Mouse (Mus musculus) macrophage (primary cell): Measurements from ENCODE around the gene Slc16a4. TPM values are rescaled to one million over a fixed set of nuclear protein-coding genes. Genes with fewer than 3 reads are reported as not detected.
"Not testable (repeated sequence)": the region's sequence is repeated elsewhere in the genome, so short reads cannot be mapped to it uniquely, and the experiment has no call there.

Source experiments
- H3K27ac ChIP-seq: fragments of 350-480 bp; formaldehyde crosslinking; 2 replicates; pipeline ENCODE4 v1.9.0; 2021
- H3K36me3 ChIP-seq: fragments of 350-480 bp; formaldehyde crosslinking; 2 replicates; pipeline ENCODE4 v1.9.0; 2021; ENCODE audit errors: inconsistent target
- H3K4me3 ChIP-seq: fragments of 350-480 bp; formaldehyde crosslinking; 2 replicates; pipeline ENCODE4 v1.9.0; 2021; ENCODE audit errors: inconsistent target
- H3K79me2 ChIP-seq: fragments of 350-480 bp; formaldehyde crosslinking; 2 replicates; pipeline ENCODE4 v1.9.0; 2021; ENCODE audit errors: inconsistent target
- WGBS: methylation state at CpG from one replicate; pipeline ENCODE4 v1.1.7; 2026; ENCODE audit warnings: inconsistent platforms; ENCODE audit not compliant: missing documents; 5-methylcytosine and 5-hydroxymethylcytosine counted together
- polyA plus RNA-seq: library from polyadenylated mRNA; stranded (reverse); fragments of 250-400 nt; gene quantifications from 3 replicates; pipeline ENCODE4 v1.2.4, GENCODE M21; 2018; ENCODE audit warnings: inconsistent platforms

Gene Slc16a4
- polyA plus RNA-seq, 1 experiment from 2014 or later = not detected

DNA sequence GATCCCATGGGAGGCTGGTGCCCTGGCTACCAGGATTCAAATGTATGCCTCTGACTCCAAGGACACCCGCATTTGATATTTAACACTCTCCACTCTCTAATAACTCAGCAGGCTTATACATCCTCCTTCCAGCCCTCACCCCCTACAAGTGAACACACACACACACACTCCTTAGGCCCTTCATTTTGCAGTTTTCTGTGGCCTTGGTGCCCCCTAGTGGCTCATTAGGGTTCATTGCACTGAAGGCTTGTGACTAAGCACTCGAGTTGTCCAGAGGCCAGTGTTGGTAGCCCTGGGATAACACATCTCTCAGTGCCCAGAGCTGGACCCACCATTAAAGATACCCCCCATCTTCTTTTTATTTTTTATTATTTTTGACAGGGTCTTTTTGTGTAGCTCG lies 17.2 kb upstream of the Slc16a4 start:
- H3K36me3 ChIP-seq = no peaks in the 10 kb centered on the region

GRCm38 (mm10) chr3:107275351-107275750 lies 15.7 kb upstream of the Slc16a4 start:
- Histone ChIP-seq H3K4me3 (no peak overlapping the region), H3K27ac (no peak overlapping the region)
- WGBS = 78% methylated on average over 5 of the region's 5 CpGs

More for the DNA sequence above, 17.2 kb upstream of the Slc16a4 start:
- WGBS = 14% methylated on average over 3 of the region's 3 CpGs
- Histone ChIP-seq H3K79me2 (peaks cover under 1% of the 10 kb centered on the region; the same call in 1 of the 2 replicates), H3K27ac (no peak overlapping the region), H3K4me3 (no peak overlapping the region)

DNA sequence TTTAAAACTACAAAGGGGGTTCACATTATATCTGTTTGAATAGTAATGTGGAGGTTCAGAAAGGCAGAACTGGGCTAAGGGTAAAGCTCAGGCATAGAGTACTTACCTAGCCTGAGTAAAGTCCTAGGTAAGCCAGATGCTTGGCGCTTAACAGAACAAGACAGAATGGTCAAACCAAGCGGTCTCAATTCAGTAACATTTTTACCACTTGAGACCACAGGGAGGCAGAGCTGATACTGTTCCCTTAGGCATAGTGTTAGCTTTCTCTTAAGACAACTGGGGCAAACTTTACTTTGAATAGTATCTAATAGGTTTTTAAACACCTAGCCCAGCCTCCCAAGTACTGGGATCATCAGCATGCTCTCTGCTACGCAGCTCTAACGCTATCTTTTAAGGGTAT lies 15.0 kb upstream of the Slc16a4 start:
- Histone ChIP-seq H3K27ac (no peak overlapping the region), H3K36me3 (no peaks in the 10 kb centered on the region; the same call in 1 of the 2 replicates), H3K79me2 (peaks cover 22% of the 10 kb centered on the region), H3K4me3 (no peak overlapping the region)
- WGBS = 80% methylated on average over 4 of the region's 4 CpGs

More at GRCm38 (mm10) chr3:107275351-107275750, 15.7 kb upstream of the Slc16a4 start:
- H3K79me2 ChIP-seq = peaks cover 16% of the 10 kb centered on the region
- no peaks in the 10 kb centered on the region for H3K36me3 ChIP-seq

GRCm38 (mm10) chr3:107276626-107277025 lies 14.4 kb upstream of the Slc16a4 start:
- Histone ChIP-seq H3K36me3 (peaks cover 3% of the 10 kb centered on the region), H3K79me2 (peaks cover 29% of the 10 kb centered on the region), H3K27ac (no peak overlapping the region), H3K4me3 (no peak overlapping the region)
- 91% methylated on average over 3 of the region's 3 CpGs for WGBS

GRCm38 (mm10) chr3:107278479-107279269 lies 12.4 kb upstream of the Slc16a4 start, which contains the start of gene Lamtor5:
TSS of gene Lamtor5 (plus strand) at chr3:107278858.
- Histone ChIP-seq H3K27ac (peak within 1 kb of the TSS; percentile 46), H3K36me3 (peaks cover 22% of the 10 kb centered on the region), H3K79me2 (peaks cover 36% of the 10 kb centered on the region), H3K4me3 (peak within 1 kb of the TSS; percentile 97)
- 6% methylated on average over 31 of the region's 43 CpGs for WGBS

DNA sequence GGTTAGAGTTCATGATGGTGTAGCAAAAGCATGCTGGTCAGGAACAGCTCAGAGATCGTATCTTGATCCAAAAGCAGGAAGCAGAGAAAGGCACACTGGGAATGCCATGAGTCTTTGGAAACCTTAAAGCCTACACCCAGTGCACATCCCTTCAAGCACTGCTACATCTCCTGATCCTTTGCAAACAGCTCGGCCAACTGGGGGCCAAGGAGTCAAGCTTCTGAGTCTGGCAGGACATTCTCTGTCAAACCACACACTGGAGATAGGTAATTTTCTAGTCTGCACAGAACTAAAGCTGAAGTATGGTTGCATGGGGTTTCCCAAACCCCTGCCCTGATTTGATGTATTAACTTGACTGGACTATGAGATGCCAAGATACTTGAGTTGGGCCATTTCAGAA lies 4.9 kb upstream of the Slc16a4 start:
- peaks cover 30% of the 10 kb centered on the region for H3K36me3 ChIP-seq
- 91% methylated on average over 2 of the region's 2 CpGs for WGBS
- H3K4me3 ChIP-seq = no peak overlapping the region
- H3K79me2 ChIP-seq = peaks cover 12% of the 10 kb centered on the region
- no peak overlapping the region for H3K27ac ChIP-seq

GRCm38 (mm10) chr3:107287346-107287745 lies 3.7 kb upstream of the Slc16a4 start:
- no peak overlapping the region for H3K27ac ChIP-seq
- no peak overlapping the region for H3K4me3 ChIP-seq
- peaks cover 20% of the 10 kb centered on the region; the same call in 1 of the 2 replicates for H3K36me3 ChIP-seq
- H3K79me2 ChIP-seq = 0 out of 2 replicates have a peak, but pooled peaks cover under 1% of the 10 kb centered on the region

DNA sequence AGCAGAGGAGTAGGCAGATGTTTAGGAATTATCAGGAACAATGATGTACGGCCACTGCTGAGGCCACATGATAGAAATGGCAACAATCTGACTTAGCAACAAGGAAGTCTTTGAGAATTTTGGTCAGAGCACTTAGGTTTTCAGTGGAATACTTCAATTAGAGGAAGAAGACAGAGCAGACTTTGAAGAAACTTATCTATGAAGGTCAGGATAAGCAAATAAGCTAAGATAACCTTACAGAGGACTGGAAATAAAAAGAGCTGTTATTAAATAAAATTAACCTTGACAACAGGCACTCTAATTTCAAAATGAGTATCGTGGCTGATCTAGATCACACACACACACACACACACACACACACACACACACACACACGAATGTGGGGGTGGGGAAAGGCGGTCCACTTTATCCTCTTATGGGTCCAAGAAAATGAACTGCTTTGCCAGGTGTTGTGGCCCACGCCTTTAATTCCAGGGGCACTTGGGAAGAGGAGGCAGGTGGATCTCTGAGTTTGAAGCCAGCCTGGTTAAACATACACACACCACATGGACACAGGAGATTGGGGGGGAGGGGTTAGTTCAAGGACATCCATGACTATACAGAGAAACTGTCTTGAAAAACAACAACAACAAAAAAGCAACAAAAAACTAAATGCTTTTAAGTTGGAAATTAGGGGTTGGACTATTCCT lies 4.8 kb downstream of the Slc16a4 start:
- 81% methylated on average over 2 of the region's 5 CpGs for WGBS
- no peaks in the 10 kb centered on the region for H3K36me3 ChIP-seq
- no peak overlapping the region for H3K27ac ChIP-seq
- no peaks in the 10 kb centered on the region for H3K79me2 ChIP-seq
- H3K4me3 ChIP-seq = no peak overlapping the region

DNA sequence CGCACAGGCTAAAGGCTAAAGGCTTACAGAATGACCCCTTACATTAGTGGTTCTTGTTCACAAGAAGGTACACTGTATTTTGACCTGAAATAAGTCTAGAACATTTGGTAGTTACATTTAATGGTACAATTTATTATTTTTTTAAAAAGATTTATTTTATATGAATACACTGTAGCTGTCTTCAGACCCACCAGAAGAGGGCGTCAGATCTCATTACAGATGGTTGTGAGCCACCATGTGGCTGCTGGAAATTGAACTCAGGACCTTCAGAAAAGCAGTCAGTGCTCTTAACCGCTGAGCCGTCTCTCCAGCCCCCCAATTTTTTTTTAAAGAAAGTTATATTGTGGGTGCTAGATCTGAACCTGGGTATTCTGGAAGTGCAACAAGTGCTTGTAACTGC lies 5.9 kb downstream of the Slc16a4 start:
- H3K4me3 ChIP-seq, H3K27ac ChIP-seq, H3K36me3 ChIP-seq, H3K79me2 ChIP-seq: not testable (repeated sequence)
- WGBS = 93% methylated on average over 4 of the region's 4 CpGs

- H3K36me3 ChIP-seq = no peaks in the 10 kb centered on the region
- H3K79me2 ChIP-seq = peaks cover 100% of the 10 kb centered on the region
- no peak overlapping the region for H3K27ac ChIP-seq
- H3K4me3 ChIP-seq = no peak overlapping the region
- WGBS = 89% methylated on average over 3 of the region's 3 CpGs
These were observed 26.3 kb downstream of the Slc16a4 start for GRCm38 (mm10) chr3:107317338-107317737.

GRCm38 (mm10) chr3:107321141-107321540 lies 30.1 kb downstream of the Slc16a4 start:
- H3K79me2 ChIP-seq = peaks cover 100% of the 10 kb centered on the region
- no peak overlapping the region for H3K4me3 ChIP-seq
- no peak overlapping the region for H3K27ac ChIP-seq
- peaks cover 11% of the 10 kb centered on the region; the same call in 1 of the 2 replicates for H3K36me3 ChIP-seq
- WGBS = 96% methylated on average over 2 of the region's 2 CpGs

GRCm38 (mm10) chr3:107321776-107322175 lies 30.7 kb downstream of the Slc16a4 start:
- H3K79me2 ChIP-seq = peaks cover 100% of the 10 kb centered on the region
- H3K4me3 ChIP-seq = no peak overlapping the region
- peaks cover 11% of the 10 kb centered on the region; the same call in 1 of the 2 replicates for H3K36me3 ChIP-seq
- H3K27ac ChIP-seq = no peak overlapping the region

DNA sequence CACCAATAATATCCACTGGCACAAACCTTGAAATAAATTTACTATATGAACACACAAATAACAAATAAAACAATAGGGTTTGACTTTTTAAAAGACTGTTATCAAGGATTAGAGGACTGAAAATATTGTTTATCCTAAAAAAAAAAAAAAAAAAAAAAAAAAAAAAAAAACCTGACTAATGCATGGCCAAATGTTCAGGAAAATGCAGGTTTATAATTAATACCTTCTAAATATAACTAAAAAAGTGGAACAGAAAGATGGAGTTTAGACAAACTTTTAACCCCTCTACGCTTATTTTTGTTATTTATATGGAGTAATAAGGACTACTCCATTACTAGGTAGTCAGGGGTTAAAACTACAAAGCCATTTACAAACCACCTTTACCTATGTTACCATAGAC lies 35.4 kb downstream of the Slc16a4 start:
- no peak overlapping the region for H3K27ac ChIP-seq
- H3K79me2 ChIP-seq = peaks cover 100% of the 10 kb centered on the region
- H3K36me3 ChIP-seq = peaks cover 18% of the 10 kb centered on the region; the same call in 1 of the 2 replicates
- 100% methylated on average over 1 of the region's 1 CpGs for WGBS
- H3K4me3 ChIP-seq = no peak overlapping the region

DNA sequence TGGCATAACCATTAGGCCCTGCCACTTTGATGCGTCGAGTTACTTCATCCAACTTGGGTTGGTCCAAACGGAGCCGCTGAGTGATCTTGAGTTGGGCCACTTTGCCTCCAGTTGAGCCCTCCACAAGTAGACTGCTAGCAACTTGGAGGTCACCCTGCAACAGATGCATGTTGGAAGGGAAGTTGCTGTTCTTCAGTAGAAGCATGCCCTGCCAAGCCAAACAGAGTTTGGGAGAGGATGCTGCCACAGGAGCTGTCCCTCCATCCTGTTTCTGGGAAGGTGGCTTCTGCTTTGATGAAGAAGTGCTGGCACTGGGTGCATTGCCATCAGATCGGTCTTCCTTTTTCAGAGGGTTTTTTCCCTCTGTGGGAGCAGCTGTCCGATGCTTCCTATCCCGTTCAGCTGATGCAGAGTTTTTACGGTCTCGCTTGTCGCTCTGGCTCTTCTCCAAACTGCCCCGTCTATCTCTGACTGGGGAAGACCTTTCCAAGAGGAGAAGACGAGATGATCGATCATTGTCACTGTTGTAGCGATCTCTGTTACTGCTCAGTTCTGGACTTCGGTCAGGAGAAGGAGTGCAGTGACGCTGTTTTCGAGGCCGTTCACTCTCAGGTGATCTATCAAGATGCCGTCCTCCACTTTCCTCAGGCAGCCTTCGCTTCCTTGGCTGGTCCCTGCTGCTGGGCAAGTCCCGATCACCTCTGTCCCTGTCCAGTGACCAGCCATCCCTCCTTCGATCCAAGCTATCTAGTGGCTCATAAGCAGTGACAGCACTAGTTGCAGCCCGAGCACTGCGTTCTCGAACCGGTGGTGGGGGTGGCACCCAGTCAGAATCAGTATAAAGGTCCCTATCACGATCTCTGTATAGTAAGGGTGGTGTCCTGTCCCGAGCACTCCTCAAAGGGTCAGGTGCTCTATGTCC lies 39.7 kb downstream of the Slc16a4 start:
- H3K36me3 ChIP-seq = 0 out of 2 replicates have a peak, but pooled peaks cover 7% of the 10 kb centered on the region
- no peak overlapping the region for H3K4me3 ChIP-seq
- WGBS = 94% methylated on average over 28 of the region's 28 CpGs

More for the DNA sequence above, 39.7 kb downstream of the Slc16a4 start:
- no peak overlapping the region for H3K27ac ChIP-seq
- H3K79me2 ChIP-seq = peaks cover 70% of the 10 kb centered on the region
